Mouse (Mus musculus): ENCODE data around the gene Spag9. TPM values are rescaled to one million over a fixed set of nuclear protein-coding genes. Genes with fewer than 3 reads are reported as not detected.

The Spag9 gene
- polyA plus RNA-seq, 1 experiment from 2014 or later: 19.6 TPM

- H3K27ac ChIP-seq: peak overlapping the region; percentile 70
- no peak; the same call in 1 of the 2 replicates for ATAC-seq
These were observed 8.1 kb upstream of the Spag9 start for GRCm38 (mm10) chr11:93987625-93988327.

GRCm38 (mm10) chr11:93988328-93989062 is 7.4 kb upstream of the Spag9 start:
- Histone ChIP-seq H3K27me3 (replicated peaks) (no peaks in the 10 kb centered on the region), H3K9me3 (replicated peaks) (no peaks in the 10 kb centered on the region), H3K36me3 (no peaks in the 10 kb centered on the region), H3K9ac (no peak overlapping the region), H3K27ac (peak overlapping the region; percentile 70), H3K4me1 (peaks cover 16% of the 10 kb centered on the region), H3K4me2 (no peak overlapping the region), H3K4me3 (no peak overlapping the region)
- no peak for ATAC-seq
- 51% methylated on average over 12 of the region's 12 CpGs for WGBS (ENCODE audit: insufficient replicate concordance)

More at GRCm38 (mm10) chr11:93987625-93988327, 8.1 kb upstream of the Spag9 start:
- H3K9ac ChIP-seq: no peak overlapping the region
- peaks cover 16% of the 10 kb centered on the region for H3K4me1 ChIP-seq
- no peaks in the 10 kb centered on the region for H3K27me3 ChIP-seq (replicated peaks)
- H3K4me2 ChIP-seq: no peak overlapping the region
- H3K36me3 ChIP-seq: no peaks in the 10 kb centered on the region
- no peaks in the 10 kb centered on the region for H3K9me3 ChIP-seq (replicated peaks)
- no peak overlapping the region for H3K4me3 ChIP-seq
- 29% methylated on average over 8 of the region's 8 CpGs for WGBS (ENCODE audit: insufficient replicate concordance)

- H3K4me1 ChIP-seq: peaks cover 45% of the 10 kb centered on the region
- peak overlapping the region; percentile 79 for H3K9ac ChIP-seq
- peak overlapping the region; percentile 95 for H3K4me3 ChIP-seq
- peaks cover 5% of the 10 kb centered on the region; the same call in 1 of the 2 replicates for H3K36me3 ChIP-seq
- peak overlapping the region; percentile 100 for H3K27ac ChIP-seq
- ATAC-seq: no peak
- peak overlapping the region; percentile 99 for H3K4me2 ChIP-seq
- no peaks in the 10 kb centered on the region for H3K27me3 ChIP-seq (replicated peaks)
- H3K9me3 ChIP-seq (replicated peaks): no peaks in the 10 kb centered on the region
- 55% methylated on average over 5 of the region's 5 CpGs for WGBS (ENCODE audit: insufficient replicate concordance)
These were observed 1.4 kb upstream of the Spag9 start for GRCm38 (mm10) chr11:93994531-93994930.

- Histone ChIP-seq H3K36me3 (peaks cover 5% of the 10 kb centered on the region; the same call in 1 of the 2 replicates), H3K4me2 (peak overlapping the region; percentile 99), H3K4me1 (peaks cover 45% of the 10 kb centered on the region), H3K27ac (peak overlapping the region; percentile 100), H3K9ac (peak overlapping the region; percentile 79), H3K27me3 (replicated peaks) (no peaks in the 10 kb centered on the region), H3K4me3 (peak overlapping the region; percentile 95), H3K9me3 (replicated peaks) (no peaks in the 10 kb centered on the region)
- ATAC-seq: peak; percentile 77
- WGBS (ENCODE audit: insufficient replicate concordance): 4% methylated on average over 15 of the region's 15 CpGs
These were observed 676 bp upstream of the Spag9 start for GRCm38 (mm10) chr11:93995111-93995719.

- Histone ChIP-seq H3K9me3 (replicated peaks) (no peaks in the 10 kb centered on the region), H3K4me1 (peaks cover 45% of the 10 kb centered on the region), H3K9ac (peak overlapping the region; percentile 95), H3K4me2 (peak overlapping the region; percentile 99), H3K27ac (peak overlapping the region; percentile 100), H3K4me3 (peak overlapping the region; percentile 95), H3K27me3 (replicated peaks) (no peaks in the 10 kb centered on the region), H3K36me3 (peaks cover 5% of the 10 kb centered on the region; the same call in 1 of the 2 replicates)
- ATAC-seq: peak; percentile 42
- under 1% methylated on average over 58 of the region's 58 CpGs for WGBS (ENCODE audit: insufficient replicate concordance)
These were observed 632 bp downstream of the Spag9 start for GRCm38 (mm10) chr11:93996306-93997140.

- H3K4me2 ChIP-seq: peak overlapping the region; percentile 99
- peak overlapping the region; percentile 95 for H3K4me3 ChIP-seq
- H3K27me3 ChIP-seq (replicated peaks): no peaks in the 10 kb centered on the region
- H3K4me1 ChIP-seq: peaks cover 45% of the 10 kb centered on the region
- WGBS (ENCODE audit: insufficient replicate concordance): 40% methylated on average over 13 of the region's 13 CpGs
- H3K9me3 ChIP-seq (replicated peaks): no peaks in the 10 kb centered on the region
- peak overlapping the region; percentile 23 for H3K27ac ChIP-seq
- peaks cover 5% of the 10 kb centered on the region; the same call in 1 of the 2 replicates for H3K36me3 ChIP-seq
- H3K9ac ChIP-seq: peak overlapping the region; percentile 95
- ATAC-seq: no peak
These were observed 1.4 kb downstream of the Spag9 start for GRCm38 (mm10) chr11:93997141-93997775.

- H3K9ac ChIP-seq: 0 out of 2 replicates have a peak overlapping the region, but pooled peaks have one; percentile 10
- H3K36me3 ChIP-seq: peaks cover 5% of the 10 kb centered on the region; the same call in 1 of the 2 replicates
- ATAC-seq: no peak
- no peak overlapping the region for H3K4me3 ChIP-seq
- no peaks in the 10 kb centered on the region for H3K27me3 ChIP-seq (replicated peaks)
- no peak overlapping the region for H3K27ac ChIP-seq
- no peaks in the 10 kb centered on the region for H3K9me3 ChIP-seq (replicated peaks)
- peaks cover 40% of the 10 kb centered on the region for H3K4me1 ChIP-seq
- H3K4me2 ChIP-seq: no peak overlapping the region
These were observed 3.4 kb downstream of the Spag9 start for GRCm38 (mm10) chr11:93999276-93999675.

- Histone ChIP-seq H3K4me3 (no peak overlapping the region), H3K27me3 (replicated peaks) (no peaks in the 10 kb centered on the region), H3K9ac (no peak overlapping the region), H3K36me3 (peaks cover 2% of the 10 kb centered on the region; the same call in 1 of the 2 replicates), H3K4me1 (peaks cover 21% of the 10 kb centered on the region), H3K27ac (no peak overlapping the region), H3K9me3 (replicated peaks) (no peaks in the 10 kb centered on the region), H3K4me2 (no peak overlapping the region)
- no peak for ATAC-seq
- WGBS (ENCODE audit: insufficient replicate concordance): 69% methylated on average over 2 of the region's 2 CpGs
These were observed 7.5 kb downstream of the Spag9 start for GRCm38 (mm10) chr11:94003346-94003745.

GRCm38 (mm10) chr11:94019091-94019490 is 23.2 kb downstream of the Spag9 start:
- H3K9ac ChIP-seq: no peak overlapping the region
- no peaks in the 10 kb centered on the region for H3K9me3 ChIP-seq (replicated peaks)
- no peak overlapping the region for H3K27ac ChIP-seq
- WGBS (ENCODE audit: insufficient replicate concordance): 81% methylated on average over 5 of the region's 5 CpGs
- peaks cover 28% of the 10 kb centered on the region for H3K36me3 ChIP-seq
- no peak overlapping the region for H3K4me3 ChIP-seq
- H3K27me3 ChIP-seq (replicated peaks): no peaks in the 10 kb centered on the region
- H3K4me1 ChIP-seq: no peaks in the 10 kb centered on the region
- H3K4me2 ChIP-seq: no peak overlapping the region
- no peak for ATAC-seq

GRCm38 (mm10) chr11:94020403-94020802 is 24.5 kb downstream of the Spag9 start:
- Histone ChIP-seq H3K4me3 (no peak overlapping the region), H3K9ac (no peak overlapping the region), H3K9me3 (replicated peaks) (no peaks in the 10 kb centered on the region), H3K27me3 (replicated peaks) (no peaks in the 10 kb centered on the region), H3K4me2 (no peak overlapping the region), H3K4me1 (no peaks in the 10 kb centered on the region), H3K27ac (no peak overlapping the region), H3K36me3 (peaks cover 23% of the 10 kb centered on the region)
- no peak for ATAC-seq
- 77% methylated on average over 6 of the region's 6 CpGs for WGBS (ENCODE audit: insufficient replicate concordance)

- Histone ChIP-seq H3K4me1 (peaks cover 16% of the 10 kb centered on the region), H3K36me3 (no peaks in the 10 kb centered on the region), H3K27me3 (replicated peaks) (no peaks in the 10 kb centered on the region), H3K27ac (no peak overlapping the region), H3K4me3 (no peak overlapping the region), H3K9ac (no peak overlapping the region), H3K9me3 (replicated peaks) (no peaks in the 10 kb centered on the region), H3K4me2 (no peak overlapping the region)
- ATAC-seq: no peak
- 80% methylated on average over 4 of the region's 4 CpGs for WGBS (ENCODE audit: insufficient replicate concordance)
These were observed 30.4 kb downstream of the Spag9 start for GRCm38 (mm10) chr11:94026289-94026688.
